10 mouse cellular contexts compared by ENCODE assay signal in the genomic region with DNA sequence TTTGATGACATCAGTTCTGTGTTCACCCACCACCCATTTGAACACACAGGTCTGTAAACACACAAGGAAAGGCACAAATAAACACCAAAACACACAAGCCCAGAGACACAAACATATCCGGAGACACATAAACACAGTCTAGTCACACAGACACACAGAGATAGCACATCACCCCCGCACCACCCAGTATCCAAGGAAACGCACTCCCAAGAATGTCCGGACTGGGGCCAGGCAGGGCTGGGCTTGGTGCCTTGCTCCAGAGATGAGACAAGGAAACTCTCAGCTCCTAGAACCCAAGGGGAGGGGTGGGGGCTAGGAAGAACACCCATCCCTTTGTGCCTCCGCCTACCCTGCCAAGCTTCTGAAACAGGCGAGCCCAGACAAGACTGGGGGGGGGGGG. TPM values are rescaled to one million over a fixed set of nuclear protein-coding genes. Genes with fewer than 3 reads are reported as not detected.
DNase-seq lines count a peak whose midpoint lies in the region; ATAC-seq and TF ChIP-seq lines count a peak whose summit lies in the region.
"Had no signal": no experiment of that assay in that cellular context is flagged by ENCODE, and none has a peak within 500 bp of the region (broad histone marks: within the 10 kb centered on the region; RNA-seq: fewer than 3 reads in every experiment).

No protein-coding gene starts in this region.

- H3K27ac ChIP-seq in forebrain, embryonic 16.5 days (ENCODE audit: low read length), result peak overlapping the region; percentile 68; the same call in 1 of the 2 replicates
- peak overlapping the region; percentile 71; the same call in 1 of the 2 replicates for H3K27ac ChIP-seq in hindbrain, postnatal 0 days

- H3K27me3 ChIP-seq in forebrain, embryonic 16.5 days (replicated peaks; ENCODE audit: control insufficient read depth, insufficient read depth, low read length), result no peaks in the 10 kb centered on the region
- no peaks in the 10 kb centered on the region for H3K27me3 ChIP-seq in hindbrain, postnatal 0 days (ENCODE audit: insufficient read depth, low read length)

- peaks cover 48% of the 10 kb centered on the region for H3K4me1 ChIP-seq in forebrain, embryonic 16.5 days (replicated peaks; ENCODE audit: control insufficient read depth, insufficient read depth, low read length)
- H3K4me1 ChIP-seq in hindbrain, postnatal 0 days (ENCODE audit: insufficient read depth, low read length), result peaks cover 54% of the 10 kb centered on the region

- no peak for DNase-seq in frontal cortex, postnatal 36 days (ENCODE audit: low spot score in 2 of 2)
- DNase-seq in R1 (ENCODE audit: low read depth, low spot score), result peak; percentile 65
- peak; percentile 75 for DNase-seq in hindbrain, postnatal 0 days (ENCODE audit: low spot score)
- peak; percentile 72 to 90 for DNase-seq in lung, postnatal 4 days
- DNase-seq in thymus, postnatal 4 days, result no peak
- DNase-seq in cerebellum, adult 9-10 months, result no peak

- no peaks in the 10 kb centered on the region for H3K36me3 ChIP-seq in forebrain, embryonic 16.5 days (ENCODE audit: control insufficient read depth, insufficient read depth)
- H3K36me3 ChIP-seq in hindbrain, postnatal 0 days (ENCODE audit: insufficient read depth, low read length), result no peaks in the 10 kb centered on the region

- WGBS in forebrain, embryonic 16.5 days, result 40% methylated on average over 6 of the region's 6 CpGs
- 34% methylated on average over 6 of the region's 6 CpGs for WGBS in hindbrain, postnatal 0 days

- 0 out of 2 replicates have a peak, but pooled peaks have one; percentile 25 for ATAC-seq in frontal cortex, adult (ENCODE audit: low TSS enrichment)
- no peak for ATAC-seq in forebrain, embryonic 16.5 days
- ATAC-seq in hindbrain, postnatal 0 days, result peak; percentile 43

- H3K9me3 ChIP-seq in forebrain, embryonic 16.5 days (ENCODE audit: control insufficient read depth, low read length), result no peaks in the 10 kb centered on the region
- H3K9me3 ChIP-seq in hindbrain, postnatal 0 days (ENCODE audit: low read length), result no peaks in the 10 kb centered on the region

- H3K4me2 ChIP-seq in forebrain, embryonic 16.5 days (ENCODE audit: low read length), result no peak overlapping the region
- no peak overlapping the region for H3K4me2 ChIP-seq in hindbrain, postnatal 0 days (ENCODE audit: low read depth, low read length)

- H3K4me3 ChIP-seq in forebrain, embryonic 16.5 days (replicated peaks; ENCODE audit: low read length), result no peak overlapping the region
- no peak overlapping the region for H3K4me3 ChIP-seq in hindbrain, postnatal 0 days (ENCODE audit: low read length)

- no peak for TF ChIP-seq CTCF in hindbrain, postnatal 0 days (IDR thresholded peaks at IDR 0.05; ENCODE audit: low read depth)

- no peak overlapping the region for H3K9ac ChIP-seq in forebrain, embryonic 16.5 days (replicated peaks; ENCODE audit: low read depth, low read length)
- H3K9ac ChIP-seq in hindbrain, postnatal 0 days (replicated peaks; ENCODE audit: low read length), result no peak overlapping the region

RNA-seq across cellular contexts. Expression of gene Phldb1, which starts 10.8 kb away (rescaled TPM):
- polyA plus RNA-seq in forebrain, embryonic 16.5 days (2015; fragmentation: Nextera tagmentation; extraction: Ambion mirVana), result 45.0 and 53.6 TPM in 2 replicates
- total RNA-seq in hindbrain, postnatal 0 days (2014; rRNA removed), result 114 and 152 TPM in 2 replicates
- polyA plus RNA-seq in hindbrain, postnatal 0 days (2015; fragmentation: Nextera tagmentation; extraction: Ambion mirVana), result 31.9 and 35.3 TPM in 2 replicates

RNA-seq across cellular contexts. Expression of gene Arcn1, which starts 43.4 kb away (rescaled TPM):
- 150 and 161 TPM in 2 replicates for polyA plus RNA-seq in forebrain, embryonic 16.5 days (2015; fragmentation: Nextera tagmentation; extraction: Ambion mirVana)
- total RNA-seq in hindbrain, postnatal 0 days (2014; rRNA removed), result 77.1 and 88.4 TPM in 2 replicates
- 102 and 109 TPM in 2 replicates for polyA plus RNA-seq in hindbrain, postnatal 0 days (2015; fragmentation: Nextera tagmentation; extraction: Ambion mirVana)

RNA-seq across cellular contexts. Expression of gene Ift46, which starts 43.5 kb away (rescaled TPM):
- polyA plus RNA-seq in forebrain, embryonic 16.5 days (2015; fragmentation: Nextera tagmentation; extraction: Ambion mirVana), result 184 and 187 TPM in 2 replicates
- 56.0 and 61.6 TPM in 2 replicates for total RNA-seq in hindbrain, postnatal 0 days (2014; rRNA removed)
- polyA plus RNA-seq in hindbrain, postnatal 0 days (2015; fragmentation: Nextera tagmentation; extraction: Ambion mirVana), result 142 and 144 TPM in 2 replicates

RNA-seq across cellular contexts. Expression of gene Treh, which starts 51.2 kb away (rescaled TPM):
- not detected in 2 replicates for polyA plus RNA-seq in forebrain, embryonic 16.5 days (2015; fragmentation: Nextera tagmentation; extraction: Ambion mirVana)
- total RNA-seq in hindbrain, postnatal 0 days (2014; rRNA removed), result not detected in 2 replicates
- not detected in 2 replicates for polyA plus RNA-seq in hindbrain, postnatal 0 days (2015; fragmentation: Nextera tagmentation; extraction: Ambion mirVana)
- total RNA-seq: left cerebral cortex, adult 18-20 months had no signal
- polyA plus RNA-seq: spleen, adult 2 months had no signal

Comparison
In these comparisons a context has a peak if more than half of its experiments do, and no peak if none do; other contexts are left out.
1. DNase-seq: peak in R1 (single experiment), hindbrain, postnatal 0 days (single experiment) and lung, postnatal 4 days (2 of 2); none in frontal cortex, postnatal 36 days (0 of 2), thymus, postnatal 4 days (single experiment) and cerebellum, adult 9-10 months (single experiment).